Mouse (Mus musculus) right cerebral cortex, postnatal 25 days (tissue): ENCODE data around the gene Ifi209.
"Not testable (repeated sequence)": the region's sequence is repeated elsewhere in the genome, so short reads cannot be mapped to it uniquely, and the experiment has no call there.

Experiments used
- DNase-seq: peaks from one replicate; pipeline ENCODE4 v3.0.0; 2022

Gene Ifi209

DNA sequence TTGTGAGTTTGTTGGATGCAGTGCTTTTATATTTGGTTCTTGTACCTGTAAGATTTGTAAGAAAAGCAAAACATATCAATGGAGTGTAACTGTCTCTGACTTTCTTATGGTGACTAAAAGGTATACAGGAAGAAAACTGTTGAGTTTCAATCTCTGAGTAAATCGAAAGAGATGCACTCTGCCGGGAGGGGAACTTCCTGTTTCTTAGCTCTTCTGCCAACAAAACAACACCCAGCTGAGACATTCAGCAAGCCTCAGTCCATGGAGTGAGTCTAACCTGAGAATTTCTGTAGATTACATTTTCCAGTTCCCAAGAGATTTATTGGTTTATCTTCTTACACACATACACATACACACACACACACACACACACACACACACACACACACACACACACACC lies at the start of gene Ifi209:
Ifi209 (plus strand) TSS at position 296 of the 400 bp plus-strand sequence.
- DNase-seq = not testable (repeated sequence)

DNA sequence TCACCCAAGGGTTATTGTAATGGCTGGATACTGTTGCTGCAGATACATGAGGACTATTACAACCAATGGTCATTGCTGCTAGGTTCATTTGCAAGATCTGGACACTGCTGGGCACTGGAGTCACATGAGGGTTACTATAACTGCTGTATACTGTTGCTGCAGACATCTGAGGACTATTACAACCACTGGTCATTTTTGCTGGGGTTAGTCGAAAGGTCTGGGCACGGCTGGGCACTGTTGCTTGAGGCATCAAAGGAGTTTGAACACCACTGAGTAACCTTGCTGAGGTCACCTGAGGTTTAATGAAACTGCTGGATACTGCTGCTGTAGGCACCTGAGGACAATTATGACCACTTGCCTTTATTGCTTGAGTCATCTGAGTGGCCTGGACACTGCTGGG lies 41.0 kb upstream of the Ifi209 start:
- not testable (repeated sequence) for DNase-seq

DNA sequence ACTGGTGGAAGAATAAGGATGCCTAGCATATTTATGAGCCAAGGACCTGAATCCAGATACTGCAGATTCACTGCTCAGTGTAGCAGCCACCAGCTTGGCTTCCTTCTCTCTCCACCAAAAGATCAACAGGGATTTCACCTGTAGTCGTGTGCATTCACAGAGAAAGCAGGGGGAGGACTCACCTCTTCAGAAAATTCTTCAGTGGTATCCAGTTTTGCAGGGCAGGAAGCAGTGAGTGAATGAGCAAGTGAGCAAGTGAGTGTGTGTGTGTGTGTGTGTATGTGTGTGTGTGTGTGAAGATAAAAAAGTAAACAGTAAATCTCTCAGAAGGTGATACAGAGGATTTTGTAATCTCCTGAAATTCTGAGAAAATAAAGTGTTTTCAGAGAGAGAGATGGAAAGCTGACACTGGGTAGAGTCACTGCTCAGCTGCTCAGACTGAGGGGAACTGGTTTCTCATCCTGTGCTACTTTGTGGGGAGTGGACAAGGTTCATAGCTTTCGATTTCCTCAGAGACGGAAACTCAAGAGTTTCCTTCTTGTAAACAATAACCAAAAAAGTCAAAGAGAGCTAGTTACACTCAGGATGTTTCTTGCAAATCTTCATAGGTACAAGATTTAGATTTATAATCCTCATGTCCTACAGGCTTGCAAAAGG lies 31.8 kb upstream of the Ifi209 start, which contains the start of gene Ifi213:
Ifi213 (minus strand) TSS at position 437 of the 657 bp plus-strand sequence.
- DNase-seq = not testable (repeated sequence)

DNA sequence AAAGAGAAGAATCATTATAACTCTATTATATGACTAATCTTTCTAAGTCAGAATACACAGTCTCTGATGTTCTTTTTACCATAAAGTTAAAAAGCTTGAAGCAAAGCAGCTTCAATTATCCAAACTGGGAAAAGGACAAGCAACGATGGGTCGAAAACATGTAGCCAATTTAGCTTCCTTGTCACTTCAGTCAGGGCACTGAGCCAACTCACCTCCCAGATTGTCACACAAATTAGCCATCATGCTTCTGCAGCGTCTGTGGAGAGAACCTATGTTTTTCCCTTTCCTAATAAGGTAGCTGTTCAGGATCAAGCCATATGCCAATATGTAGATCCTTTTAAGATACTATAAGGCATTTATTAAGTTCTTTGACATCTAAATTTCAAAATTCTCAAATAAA lies 20.4 kb upstream of the Ifi209 start:
- not testable (repeated sequence) for DNase-seq

DNA sequence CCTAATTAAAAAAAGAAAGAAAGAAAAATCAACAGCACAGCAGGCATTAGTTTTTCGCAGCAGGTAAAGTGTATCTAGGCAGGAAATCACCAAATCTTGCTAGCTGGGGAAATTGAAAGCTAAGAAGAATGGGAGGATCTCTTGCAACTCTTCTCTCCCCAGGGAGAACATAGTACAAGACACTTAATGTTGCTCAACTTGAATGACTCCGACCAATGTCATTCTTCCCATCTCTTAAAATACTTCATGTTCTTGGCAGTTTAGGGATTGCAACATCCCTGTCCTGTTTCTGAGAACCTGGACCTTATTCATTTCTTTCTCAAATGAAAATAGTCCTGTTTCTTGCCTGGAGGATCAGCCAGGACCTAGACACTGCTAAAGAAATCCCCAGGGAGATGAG lies 8.5 kb upstream of the Ifi209 start:
- not testable (repeated sequence) for DNase-seq

DNA sequence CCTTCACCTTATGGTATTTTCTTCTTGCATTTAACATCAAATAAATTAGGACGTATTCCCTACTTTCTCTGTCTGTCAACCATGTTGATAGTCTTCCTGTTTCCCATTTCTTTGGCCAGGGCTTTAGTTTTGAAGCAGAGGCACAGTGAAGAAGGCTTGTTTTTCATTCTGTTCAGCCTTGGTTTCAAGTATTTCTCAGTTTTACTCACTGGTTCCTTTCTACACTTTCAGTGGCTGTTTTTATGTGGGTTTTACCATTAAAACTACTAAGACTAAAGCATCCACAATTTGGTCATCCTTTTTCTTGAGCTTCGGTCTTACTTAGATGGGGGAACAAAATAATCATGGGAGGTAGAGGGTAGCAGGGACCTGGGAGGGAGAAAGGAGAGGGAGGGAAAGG lies 6.7 kb upstream of the Ifi209 start:
- DNase-seq = no peak

DNA sequence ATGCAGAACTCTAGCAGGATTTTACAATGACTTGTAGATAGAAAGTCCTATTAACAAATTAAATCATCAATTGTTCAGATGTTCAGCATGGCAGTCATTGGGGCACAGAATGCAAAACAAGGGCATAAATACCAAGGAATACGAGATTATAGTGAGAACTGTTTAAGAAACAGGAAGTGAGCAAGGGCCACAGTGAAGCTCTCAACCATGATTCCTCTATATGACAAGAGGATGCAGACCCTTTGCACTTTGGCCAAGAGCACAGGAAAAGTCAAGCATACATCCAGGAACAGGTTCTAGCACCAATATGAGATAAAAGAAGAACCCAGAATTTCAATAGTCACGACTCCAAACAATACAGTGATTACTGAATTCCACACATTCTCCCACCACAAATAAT lies 4.0 kb upstream of the Ifi209 start:
- no peak for DNase-seq

DNA sequence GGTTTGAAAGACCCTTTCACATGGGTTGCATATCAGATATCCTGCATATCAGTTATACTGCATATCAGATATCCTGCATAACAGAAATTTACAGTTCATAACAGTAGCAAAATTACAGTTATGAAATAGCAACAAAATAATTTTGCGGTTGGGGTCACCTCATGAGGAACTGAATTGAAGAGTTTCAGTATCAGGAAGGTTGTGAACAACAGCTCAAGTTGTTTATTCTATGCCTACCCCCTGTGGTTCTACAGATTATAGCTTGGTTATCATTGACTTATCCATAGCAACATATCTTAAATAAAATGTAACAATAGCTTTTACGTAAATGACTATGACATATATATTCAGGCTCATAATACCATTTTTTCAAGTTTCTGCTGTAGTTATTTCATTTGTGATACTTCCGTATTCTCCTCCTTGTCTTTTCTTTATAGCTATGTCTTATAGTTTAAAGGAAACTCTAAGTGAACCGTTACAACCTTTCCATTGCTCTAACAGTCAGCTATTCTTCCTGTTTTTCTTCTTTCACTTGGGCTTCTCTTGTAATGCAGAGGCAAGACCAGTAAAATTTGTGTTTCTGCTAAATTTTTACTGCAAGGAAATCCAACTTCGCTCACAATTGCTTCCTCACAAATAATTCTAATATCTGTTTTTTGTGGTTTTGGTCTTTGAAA lies 3.4 kb downstream of the Ifi209 start:
- DNase-seq = no peak

DNA sequence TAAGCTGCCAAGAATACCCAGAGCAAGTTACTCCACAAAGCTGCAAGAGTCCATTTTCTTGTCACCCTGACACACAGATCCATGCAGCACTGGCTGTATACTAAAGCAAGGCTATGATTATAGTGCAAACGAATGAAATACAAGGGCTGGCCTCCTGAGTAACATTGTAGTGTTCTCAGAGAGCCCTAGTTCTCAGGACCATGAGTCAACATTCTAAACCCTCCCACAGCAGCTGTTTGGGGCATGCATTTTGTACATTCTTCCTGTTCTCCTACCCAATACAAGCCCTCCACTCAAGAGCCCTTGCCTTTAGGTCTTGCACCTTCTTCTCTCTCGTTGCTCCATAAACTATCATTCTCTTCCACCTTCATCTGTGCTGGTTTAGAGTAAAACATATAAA lies 14.7 kb downstream of the Ifi209 start:
- no peak for DNase-seq

DNA sequence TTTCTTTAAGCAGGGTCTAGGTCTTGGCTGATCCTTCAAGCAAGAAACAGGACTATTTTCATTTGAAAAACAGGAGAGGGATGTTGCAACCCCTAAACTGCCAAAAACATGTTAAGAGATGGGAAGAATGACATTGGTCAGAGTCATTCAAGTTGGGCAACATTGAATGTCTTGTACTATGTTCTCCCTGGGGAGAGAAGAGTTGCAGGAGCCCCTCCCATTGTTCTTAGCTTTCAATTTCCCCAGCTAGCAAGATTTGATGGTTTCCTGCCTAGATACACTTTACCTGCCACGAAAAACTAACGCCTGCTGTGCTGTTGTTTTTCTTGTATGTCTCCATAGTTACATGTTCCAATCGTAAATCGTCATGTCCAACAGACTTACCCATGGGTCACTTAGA lies 27.3 kb downstream of the Ifi209 start:
- DNase-seq = no peak

DNA sequence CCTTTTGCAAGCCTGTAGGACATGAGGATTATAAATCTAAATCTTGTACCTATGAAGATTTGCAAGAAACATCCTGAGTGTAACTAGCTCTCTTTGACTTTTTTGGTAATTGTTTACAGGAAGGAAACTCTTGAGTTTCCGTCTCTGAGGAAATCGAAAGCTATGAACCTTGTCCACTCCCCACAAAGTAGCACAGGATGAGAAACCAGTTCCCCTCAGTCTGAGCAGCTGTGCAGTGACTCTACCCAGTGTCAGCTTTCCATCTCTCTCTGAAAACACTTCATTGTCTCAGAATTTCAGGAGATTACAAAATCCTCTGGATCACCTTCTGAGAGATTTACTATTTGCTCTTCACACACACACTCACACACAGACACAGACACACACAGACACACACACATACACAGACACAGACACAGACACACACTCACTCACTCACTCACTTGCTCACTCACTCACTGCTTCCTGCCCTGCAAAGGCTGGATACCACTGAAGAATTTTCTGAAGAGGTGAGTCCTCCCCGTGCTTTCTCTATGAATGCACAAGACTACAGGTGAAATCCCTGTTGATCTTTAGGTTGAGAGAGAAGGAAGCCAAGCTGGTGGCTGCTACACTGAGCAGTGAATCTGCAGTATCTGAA lies 42.9 kb downstream of the Ifi209 start, which contains the start of gene Ifi208:
Ifi208 (plus strand) TSS at position 218 of the 640 bp plus-strand sequence.
- not testable (repeated sequence) for DNase-seq

DNA sequence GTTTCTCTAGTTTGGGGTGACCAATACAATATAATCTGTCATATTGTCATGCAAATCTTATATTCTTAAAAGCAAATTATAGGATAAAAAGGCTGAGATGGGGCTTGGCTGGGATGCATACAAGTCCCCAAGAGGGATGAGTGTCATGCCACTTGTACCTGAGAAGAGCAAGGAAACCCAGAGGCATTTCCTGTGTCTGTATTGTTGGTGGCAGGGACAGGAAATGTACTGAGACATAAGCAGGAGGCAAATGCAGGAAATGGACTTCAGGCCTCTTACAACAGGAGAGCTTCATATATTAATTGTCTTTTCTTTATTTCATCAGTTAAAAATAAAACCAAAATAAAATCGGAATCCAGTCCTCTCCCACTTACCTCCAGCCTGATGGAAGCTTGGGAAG lies 47.9 kb downstream of the Ifi209 start:
- DNase-seq = not testable (repeated sequence)

DNA sequence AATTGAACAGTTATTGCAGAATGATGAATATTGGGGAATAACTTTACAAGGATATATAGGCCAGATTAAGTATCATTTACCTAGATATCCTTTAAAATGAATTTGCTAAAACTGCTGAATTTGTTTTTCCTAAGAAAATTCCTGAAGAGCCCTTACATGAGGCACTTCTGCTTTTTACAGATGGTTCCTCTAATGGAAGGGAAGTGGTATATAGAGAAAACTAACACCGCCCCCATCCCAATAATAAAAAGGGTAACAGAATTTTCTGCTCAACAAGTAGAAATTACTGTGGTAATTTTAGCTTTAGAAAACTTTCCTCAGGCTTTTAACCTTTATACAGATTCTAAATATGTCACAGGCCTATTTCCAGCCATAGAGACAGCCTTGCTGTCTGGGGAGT lies 63.6 kb downstream of the Ifi209 start:
- DNase-seq = no peak
